Mouse (Mus musculus): Measurements from ENCODE around the gene Mgme1. TPM values are rescaled to one million over a fixed set of nuclear protein-coding genes. Genes with fewer than 3 reads are reported as not detected.

The Mgme1 gene
- polyA plus RNA-seq, 1 experiment from 2014 or later, result 22.0 TPM

GRCm38 (mm10) chr2:144280568-144280967 is 10.1 kb downstream of the Mgme1 start:
- H3K9ac ChIP-seq, result no peak overlapping the region
- H3K4me1 ChIP-seq (replicated peaks), result peaks cover 25% of the 10 kb centered on the region
- peak overlapping the region; percentile 84 for H3K27ac ChIP-seq
- H3K4me3 ChIP-seq, result no peak overlapping the region
- no peak for ATAC-seq (replicated peaks; ENCODE audit: insufficient number of reproducible peaks, insufficient read depth, low FRiP score, low read depth)
- no peaks in the 10 kb centered on the region for H3K27me3 ChIP-seq
- no peaks in the 10 kb centered on the region for H3K9me3 ChIP-seq (replicated peaks)
- 77% methylated on average over 3 of the region's 3 CpGs for WGBS
- H3K4me2 ChIP-seq, result no peak overlapping the region
- peaks cover 22% of the 10 kb centered on the region for H3K36me3 ChIP-seq

GRCm38 (mm10) chr2:144281417-144281816 is 11.0 kb downstream of the Mgme1 start:
- no peak overlapping the region for H3K4me2 ChIP-seq
- peaks cover 20% of the 10 kb centered on the region for H3K36me3 ChIP-seq
- 78% methylated on average over 3 of the region's 3 CpGs for WGBS
- no peaks in the 10 kb centered on the region for H3K27me3 ChIP-seq
- H3K27ac ChIP-seq, result no peak overlapping the region
- no peak for ATAC-seq (replicated peaks; ENCODE audit: insufficient number of reproducible peaks, insufficient read depth, low FRiP score, low read depth)
- H3K9ac ChIP-seq, result no peak overlapping the region
- no peaks in the 10 kb centered on the region for H3K9me3 ChIP-seq (replicated peaks)
- peaks cover 25% of the 10 kb centered on the region for H3K4me1 ChIP-seq (replicated peaks)
- H3K4me3 ChIP-seq, result no peak overlapping the region

- H3K9me3 ChIP-seq (replicated peaks), result no peaks in the 10 kb centered on the region
- H3K27me3 ChIP-seq, result no peaks in the 10 kb centered on the region
- no peak overlapping the region for H3K4me2 ChIP-seq
- no peaks in the 10 kb centered on the region for H3K4me1 ChIP-seq (replicated peaks)
- no peak for ATAC-seq (replicated peaks; ENCODE audit: insufficient number of reproducible peaks, insufficient read depth, low FRiP score, low read depth)
- no peak overlapping the region for H3K9ac ChIP-seq
- H3K4me3 ChIP-seq, result no peak overlapping the region
- 71% methylated on average over 7 of the region's 7 CpGs for WGBS
- no peak overlapping the region for H3K27ac ChIP-seq
- no peaks in the 10 kb centered on the region for H3K36me3 ChIP-seq
Measured at GRCm38 (mm10) chr2:144290321-144290720, 19.9 kb downstream of the Mgme1 start.

GRCm38 (mm10) chr2:144291600-144292305 is 21.3 kb downstream of the Mgme1 start:
- Histone ChIP-seq H3K27me3 (no peaks in the 10 kb centered on the region), H3K4me2 (no peak overlapping the region), H3K9ac (no peak overlapping the region), H3K4me1 (replicated peaks) (no peaks in the 10 kb centered on the region), H3K4me3 (no peak overlapping the region), H3K27ac (no peak overlapping the region), H3K36me3 (no peaks in the 10 kb centered on the region), H3K9me3 (replicated peaks) (no peaks in the 10 kb centered on the region)
- 55% methylated on average over 11 of the region's 11 CpGs for WGBS
- ATAC-seq (replicated peaks; ENCODE audit: insufficient number of reproducible peaks, insufficient read depth, low FRiP score, low read depth), result no peak

GRCm38 (mm10) chr2:144295145-144295735 is 24.8 kb downstream of the Mgme1 start:
- Histone ChIP-seq H3K4me2 (no peak overlapping the region), H3K36me3 (no peaks in the 10 kb centered on the region), H3K27ac (no peak overlapping the region), H3K4me1 (replicated peaks) (peaks cover 3% of the 10 kb centered on the region; the same call in 1 of the 2 replicates), H3K27me3 (no peaks in the 10 kb centered on the region), H3K9me3 (replicated peaks) (no peaks in the 10 kb centered on the region), H3K4me3 (no peak overlapping the region), H3K9ac (no peak overlapping the region)
- WGBS, result 56% methylated on average over 9 of the region's 9 CpGs
- ATAC-seq (replicated peaks; ENCODE audit: insufficient number of reproducible peaks, insufficient read depth, low FRiP score, low read depth), result no peak

DNA sequence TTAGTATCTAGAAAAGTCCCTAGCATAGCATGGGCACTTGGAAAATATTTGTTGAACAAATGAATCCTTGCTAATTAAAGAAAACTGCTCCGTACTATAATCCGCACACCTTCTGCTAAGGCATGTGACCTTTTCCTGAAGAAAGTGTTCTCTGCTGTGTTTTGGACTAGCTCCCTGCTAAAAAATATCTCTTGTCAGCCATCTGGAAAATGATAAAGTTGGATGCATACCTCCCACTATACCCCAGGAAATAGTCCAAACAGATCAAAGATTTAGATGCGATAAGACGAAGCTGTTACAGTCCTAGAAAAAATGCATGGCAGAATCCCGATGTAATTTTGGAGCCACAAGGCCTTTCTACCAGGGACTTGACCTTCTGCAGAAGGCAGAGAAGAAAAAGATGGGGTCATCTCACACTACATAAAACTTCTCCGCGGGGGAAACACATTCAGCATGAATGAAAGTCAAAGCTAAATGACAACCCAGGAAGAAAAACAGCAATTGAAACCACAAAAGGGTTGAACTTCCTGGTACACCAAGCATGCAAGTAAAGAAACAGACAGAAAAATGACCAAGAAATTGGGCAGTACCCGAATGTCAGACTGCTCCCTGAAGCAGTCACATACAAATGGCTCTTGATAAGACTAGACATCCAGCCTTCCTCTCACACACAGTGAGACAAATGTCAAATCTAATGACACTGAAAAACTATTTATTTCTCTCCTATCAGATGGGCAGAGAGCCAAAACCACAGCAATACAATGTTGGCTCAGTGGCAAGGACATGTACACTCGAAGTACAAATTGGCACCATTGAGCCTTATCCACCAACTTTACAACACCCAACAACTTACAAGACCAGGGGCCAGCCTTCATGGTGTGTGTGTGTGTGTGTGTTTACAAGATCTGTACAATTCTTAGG is 29.5 kb downstream of the Mgme1 start:
- no peaks in the 10 kb centered on the region for H3K27me3 ChIP-seq
- no peak overlapping the region for H3K4me2 ChIP-seq
- 57% methylated on average over 9 of the region's 9 CpGs for WGBS
- H3K9ac ChIP-seq, result no peak overlapping the region
- H3K4me1 ChIP-seq (replicated peaks), result peaks cover 3% of the 10 kb centered on the region; the same call in 1 of the 2 replicates
- H3K4me3 ChIP-seq, result no peak overlapping the region
- ATAC-seq (replicated peaks; ENCODE audit: insufficient number of reproducible peaks, insufficient read depth, low FRiP score, low read depth), result no peak
- no peak overlapping the region for H3K27ac ChIP-seq
- no peaks in the 10 kb centered on the region for H3K9me3 ChIP-seq (replicated peaks)
- no peaks in the 10 kb centered on the region for H3K36me3 ChIP-seq

DNA sequence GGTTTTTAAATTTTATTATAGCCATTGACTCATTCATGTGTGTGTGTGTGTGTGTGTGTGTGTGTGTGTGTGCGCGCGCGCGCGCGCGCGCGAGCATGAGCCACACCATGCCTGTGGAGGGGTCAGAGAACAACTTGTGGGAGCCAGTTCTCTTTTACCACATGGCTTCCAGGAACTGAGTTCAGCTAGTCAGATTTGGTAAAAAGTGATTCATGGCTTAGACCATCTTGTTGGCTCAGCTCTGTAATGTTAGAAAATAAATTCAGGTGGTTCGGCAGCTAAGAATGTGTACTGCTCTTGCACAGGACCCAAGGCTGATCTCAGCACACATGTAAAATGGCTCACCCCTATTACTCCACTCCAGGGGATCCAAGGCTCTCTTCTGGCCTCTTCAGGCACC is 30.6 kb downstream of the Mgme1 start:
- Histone ChIP-seq H3K36me3 (no peaks in the 10 kb centered on the region), H3K27me3 (no peaks in the 10 kb centered on the region), H3K4me1 (replicated peaks) (peaks cover 3% of the 10 kb centered on the region; the same call in 1 of the 2 replicates), H3K4me2 (no peak overlapping the region), H3K4me3 (no peak overlapping the region), H3K27ac (no peak overlapping the region), H3K9ac (no peak overlapping the region), H3K9me3 (replicated peaks) (no peaks in the 10 kb centered on the region)
- 94% methylated on average over 11 of the region's 11 CpGs for WGBS
- no peak for ATAC-seq (replicated peaks; ENCODE audit: insufficient number of reproducible peaks, insufficient read depth, low FRiP score, low read depth)

DNA sequence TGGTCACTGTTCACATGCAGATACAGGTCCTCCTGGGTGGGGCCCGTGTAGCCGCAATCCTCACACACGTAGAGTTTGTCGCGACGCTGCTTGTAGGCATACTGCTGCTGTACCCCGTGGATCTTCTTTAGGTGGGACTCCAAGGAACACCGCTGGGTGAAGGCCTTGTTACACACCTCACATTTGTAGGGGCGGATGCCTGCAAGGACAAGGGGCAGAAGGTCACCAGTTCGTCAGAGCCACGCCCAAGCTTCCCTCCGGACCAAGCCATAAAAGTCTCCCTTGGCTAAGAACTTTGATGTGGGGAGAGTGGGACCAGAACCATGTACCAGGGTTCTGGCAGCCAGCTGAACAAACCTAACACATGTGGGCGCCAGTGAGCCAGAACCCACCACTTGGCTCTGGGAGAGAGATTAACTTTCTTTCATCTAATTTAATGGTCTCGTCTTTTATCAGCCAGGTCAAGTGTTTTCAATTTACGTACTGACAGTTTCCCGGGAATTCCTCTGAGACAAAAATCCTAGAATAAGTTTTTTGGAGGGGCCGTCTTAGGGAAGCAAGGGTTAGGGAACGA is 35.3 kb downstream of the Mgme1 start:
- H3K4me2 ChIP-seq, result no peak overlapping the region
- no peak for ATAC-seq (replicated peaks; ENCODE audit: insufficient number of reproducible peaks, insufficient read depth, low FRiP score, low read depth)
- no peaks in the 10 kb centered on the region for H3K9me3 ChIP-seq (replicated peaks)
- no peaks in the 10 kb centered on the region for H3K4me1 ChIP-seq (replicated peaks)
- WGBS, result 61% methylated on average over 18 of the region's 18 CpGs
- H3K4me3 ChIP-seq, result no peak overlapping the region
- H3K9ac ChIP-seq, result no peak overlapping the region
- H3K27ac ChIP-seq, result no peak overlapping the region
- no peaks in the 10 kb centered on the region for H3K36me3 ChIP-seq
- H3K27me3 ChIP-seq, result no peaks in the 10 kb centered on the region

DNA sequence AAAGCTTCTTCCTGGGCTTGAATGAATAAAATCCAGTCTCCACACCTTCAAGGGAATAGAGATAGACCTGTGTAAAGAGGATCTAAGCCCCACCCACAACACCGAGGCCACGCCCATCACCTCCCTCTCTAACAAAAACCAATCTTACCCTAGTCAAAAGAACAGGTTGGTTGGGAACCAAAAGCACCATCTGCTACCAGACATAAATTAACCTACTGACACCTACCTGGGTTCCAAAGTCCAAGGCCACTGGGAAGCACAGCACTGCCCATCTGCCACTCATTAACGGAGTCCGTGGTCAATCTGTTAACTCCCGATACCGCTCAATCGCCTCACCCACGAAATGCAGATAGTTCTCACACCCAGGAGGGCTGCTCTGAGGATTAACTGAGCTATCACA is 38.1 kb downstream of the Mgme1 start:
- Histone ChIP-seq H3K4me3 (no peak overlapping the region), H3K4me1 (replicated peaks) (no peaks in the 10 kb centered on the region), H3K9ac (no peak overlapping the region), H3K4me2 (no peak overlapping the region), H3K27ac (no peak overlapping the region), H3K9me3 (replicated peaks) (no peaks in the 10 kb centered on the region), H3K27me3 (no peaks in the 10 kb centered on the region), H3K36me3 (no peaks in the 10 kb centered on the region)
- ATAC-seq (replicated peaks; ENCODE audit: insufficient number of reproducible peaks, insufficient read depth, low FRiP score, low read depth), result no peak
- WGBS, result 50% methylated on average over 8 of the region's 8 CpGs

DNA sequence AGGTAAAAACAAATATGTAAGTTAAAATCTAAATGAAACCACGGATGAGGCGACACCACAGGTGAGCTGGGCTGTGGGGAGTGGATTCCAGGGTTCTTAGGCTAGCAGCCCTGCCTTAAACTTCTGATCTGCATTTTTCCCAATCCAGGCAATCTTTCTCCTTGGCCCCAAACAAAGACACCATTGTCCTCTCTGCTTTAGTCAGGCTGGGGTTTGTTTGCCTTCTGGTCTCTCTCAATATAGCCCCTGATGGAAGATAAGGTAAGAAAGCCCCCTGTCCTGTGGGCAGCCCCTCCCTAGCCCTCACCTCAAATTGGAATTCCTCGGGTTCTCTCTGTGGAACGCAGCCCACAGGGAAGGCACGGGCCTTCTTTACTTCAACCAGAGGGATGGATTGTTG is 39.8 kb downstream of the Mgme1 start:
- no peak for ATAC-seq (replicated peaks; ENCODE audit: insufficient number of reproducible peaks, insufficient read depth, low FRiP score, low read depth)
- H3K27me3 ChIP-seq, result no peaks in the 10 kb centered on the region
- H3K36me3 ChIP-seq, result no peaks in the 10 kb centered on the region
- WGBS, result 45% methylated on average over 5 of the region's 5 CpGs
- H3K9me3 ChIP-seq (replicated peaks), result no peaks in the 10 kb centered on the region
- H3K4me1 ChIP-seq (replicated peaks), result no peaks in the 10 kb centered on the region
- H3K9ac ChIP-seq, result no peak overlapping the region
- no peak overlapping the region for H3K4me3 ChIP-seq
- H3K27ac ChIP-seq, result no peak overlapping the region
- H3K4me2 ChIP-seq, result no peak overlapping the region

- Histone ChIP-seq H3K4me3 (no peak overlapping the region), H3K9me3 (replicated peaks) (no peaks in the 10 kb centered on the region), H3K9ac (no peak overlapping the region), H3K36me3 (no peaks in the 10 kb centered on the region), H3K27me3 (no peaks in the 10 kb centered on the region), H3K27ac (no peak overlapping the region), H3K4me2 (no peak overlapping the region), H3K4me1 (replicated peaks) (no peaks in the 10 kb centered on the region)
- ATAC-seq (replicated peaks; ENCODE audit: insufficient number of reproducible peaks, insufficient read depth, low FRiP score, low read depth), result no peak; the same call in 1 of the 2 replicates
- WGBS, result 82% methylated on average over 2 of the region's 2 CpGs
Measured at GRCm38 (mm10) chr2:144311372-144311771, 40.9 kb downstream of the Mgme1 start.
